Mouse (Mus musculus) heart, embryonic 12.5 days (tissue): ENCODE results near the gene Dgkg. TPM values are rescaled to one million over a fixed set of nuclear protein-coding genes. Genes with fewer than 3 reads are reported as not detected.
A peak's percentile ranks its signal among the peaks of the same experiment; 100 is the strongest.

Experiments
- ATAC-seq: fragments of 200-750 bp; cut with Nextera tagmentation; 2 replicates; pipeline ENCODE4 v1.8.0; 2017; ENCODE audit warnings: moderate TSS enrichment, moderate library complexity; ENCODE audit not compliant: insufficient number of reproducible peaks, low FRiP score
- H3K27ac ChIP-seq: fragments of 300-500 bp; sonication (generic); 2 replicates; pipeline ENCODE4 v1.5.1; 2016; ENCODE audit warnings: mild to moderate bottlenecking, moderate library complexity; ENCODE audit not compliant: poor library complexity, severe bottlenecking
- H3K27me3 ChIP-seq: fragments of 300-500 bp; sonication (generic); replicated peaks from 2 replicates; pipeline ENCODE4 v1.6.1; 2016; ENCODE audit warnings: mild to moderate bottlenecking, moderate library complexity
- H3K36me3 ChIP-seq: fragments of 300-500 bp; sonication (generic); 2 replicates; pipeline ENCODE4 v1.6.1; 2016; ENCODE audit warnings: mild to moderate bottlenecking, moderate library complexity
- H3K4me1 ChIP-seq: fragments of 300-500 bp; sonication (generic); replicated peaks from 2 replicates; pipeline ENCODE4 v1.6.1; 2016; ENCODE audit warnings: mild to moderate bottlenecking
- H3K4me2 ChIP-seq: fragments of 300-500 bp; sonication (generic); 2 replicates; pipeline ENCODE4 v1.6.1; 2016; ENCODE audit warnings: mild to moderate bottlenecking, moderate library complexity
- H3K4me3 ChIP-seq: fragments of 300-500 bp; sonication (generic); 2 replicates; pipeline ENCODE4 v1.5.1; 2016; ENCODE audit warnings: mild to moderate bottlenecking
- H3K9ac ChIP-seq: fragments of 300-500 bp; sonication (generic); 2 replicates; pipeline ENCODE4 v1.6.1; 2016; ENCODE audit warnings: mild to moderate bottlenecking, moderate library complexity
- H3K9me3 ChIP-seq: fragments of 300-500 bp; sonication (generic); replicated peaks from 2 replicates; pipeline ENCODE4 v1.6.1; 2016; ENCODE audit warnings: mild to moderate bottlenecking, moderate library complexity
- WGBS: fragments of 180-500 bp; shearing (Covaris S2); methylation state at CpG from one replicate; pipeline ENCODE4 v1.1.7; 2016; 5-methylcytosine and 5-hydroxymethylcytosine counted together
- polyA plus RNA-seq: library from polyadenylated mRNA; unstranded; fragments of >200 nt; fragmentation: Nextera tagmentation; extraction: Ambion mirVana; gene quantifications from 2 replicates; pipeline ENCODE4 v1.2.1, GENCODE M21; 2016

The Dgkg gene
- polyA plus RNA-seq, 1 experiment from 2014 or later: 0.47 TPM

DNA sequence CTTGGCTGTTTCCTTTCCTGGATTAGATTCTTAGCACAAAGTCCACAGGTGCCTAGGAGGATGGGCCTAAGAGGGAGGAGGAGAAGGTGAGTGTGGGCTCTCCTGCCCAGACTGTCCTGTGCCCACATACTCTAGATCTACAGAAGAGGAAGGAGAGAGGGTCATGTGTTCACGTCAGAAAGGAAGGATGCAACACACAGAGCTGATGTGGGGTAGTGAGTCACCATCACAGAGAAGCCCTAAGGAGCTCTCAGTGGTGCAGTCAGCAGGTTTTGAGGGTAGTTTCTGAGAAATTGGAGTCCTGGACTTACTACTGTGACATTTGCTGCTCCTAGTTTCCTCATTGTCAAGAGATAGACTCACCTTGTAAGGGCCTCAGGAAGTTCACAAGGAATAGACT, 196.1 kb downstream of the Dgkg start:
- Histone ChIP-seq H3K27me3 (no peaks in the 10 kb centered on the region), H3K4me3 (no peak overlapping the region), H3K27ac (no peak overlapping the region), H3K9ac (no peak overlapping the region), H3K4me2 (no peak overlapping the region), H3K4me1 (peaks cover 7% of the 10 kb centered on the region), H3K36me3 (no peaks in the 10 kb centered on the region), H3K9me3 (no peaks in the 10 kb centered on the region)
- ATAC-seq: no peak
- WGBS: 69% methylated on average over 1 of the region's 1 CpGs

DNA sequence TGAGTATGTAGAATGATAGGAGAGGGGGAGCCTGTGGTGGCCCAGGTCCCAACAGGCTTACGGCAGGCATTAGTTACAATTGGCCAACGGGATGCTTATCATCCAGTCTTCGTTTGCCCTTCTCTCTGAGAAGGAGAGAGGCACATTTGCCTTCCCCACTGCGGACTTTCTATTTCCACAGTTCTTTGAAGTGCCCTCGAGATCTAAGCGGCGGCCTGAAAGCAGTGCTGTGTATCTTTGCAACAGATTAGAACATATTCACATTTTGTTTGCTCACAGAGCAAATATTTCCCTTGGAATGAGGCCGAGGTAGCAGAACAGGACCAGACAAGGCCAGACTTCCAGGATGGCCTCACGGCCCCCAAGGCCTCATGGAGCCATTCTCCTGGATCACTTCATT, 204.9 kb downstream of the Dgkg start:
- no peak for ATAC-seq
- H3K36me3 ChIP-seq: no peaks in the 10 kb centered on the region
- WGBS: 45% methylated on average over 9 of the region's 9 CpGs

DNA sequence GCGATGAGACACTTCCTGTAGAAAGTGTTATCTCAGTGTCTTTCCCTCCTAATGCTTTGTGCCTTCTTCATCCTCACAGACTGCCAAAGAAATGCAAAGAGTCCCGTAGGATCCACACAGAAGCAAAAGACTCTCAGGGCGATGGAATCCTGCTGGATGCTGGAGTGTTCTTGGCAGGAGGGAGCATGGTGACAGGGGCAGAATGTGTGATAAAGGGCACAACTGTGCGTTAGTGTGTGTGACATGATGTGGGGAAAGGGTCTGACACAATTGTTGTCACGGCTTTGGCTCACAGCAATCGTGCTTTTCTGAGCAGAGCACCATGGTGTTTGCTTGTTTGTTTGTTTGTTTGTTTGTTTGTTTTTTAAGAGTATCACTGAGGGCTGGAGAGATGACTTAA, 208.9 kb downstream of the Dgkg start:
- Histone ChIP-seq H3K4me3 (no peak overlapping the region), H3K27me3 (no peaks in the 10 kb centered on the region), H3K27ac (no peak overlapping the region), H3K9me3 (no peaks in the 10 kb centered on the region), H3K4me2 (no peak overlapping the region), H3K36me3 (no peaks in the 10 kb centered on the region), H3K4me1 (peaks cover 32% of the 10 kb centered on the region), H3K9ac (no peak overlapping the region)
- no peak for ATAC-seq
- 34% methylated on average over 6 of the region's 6 CpGs for WGBS

More for the DNA sequence above, 204.9 kb downstream of the Dgkg start:
- H3K9me3 ChIP-seq: no peaks in the 10 kb centered on the region
- H3K27ac ChIP-seq: no peak overlapping the region
- H3K9ac ChIP-seq: no peak overlapping the region
- no peaks in the 10 kb centered on the region for H3K27me3 ChIP-seq
- H3K4me2 ChIP-seq: no peak overlapping the region
- H3K4me3 ChIP-seq: no peak overlapping the region
- peaks cover 24% of the 10 kb centered on the region for H3K4me1 ChIP-seq

DNA sequence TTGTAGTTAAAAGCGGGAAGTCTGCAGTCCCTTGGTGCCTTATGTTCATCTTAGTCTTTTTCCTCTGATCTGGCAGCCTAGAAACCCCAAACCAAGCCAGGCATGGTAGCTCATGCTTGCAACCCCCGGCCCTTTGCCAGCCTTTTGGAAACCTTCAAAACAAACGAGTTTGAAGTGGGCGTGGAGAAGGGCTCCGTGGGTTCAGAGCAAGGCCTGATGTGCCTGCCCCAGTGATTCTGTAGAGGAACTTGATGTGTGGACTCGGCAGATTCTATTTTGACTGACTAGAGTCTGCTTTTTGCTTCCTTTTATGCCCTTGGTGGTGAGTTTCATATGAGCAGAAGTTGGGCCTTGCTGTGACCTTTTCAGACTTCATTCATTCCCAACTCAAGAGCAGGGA, 212.2 kb downstream of the Dgkg start:
- H3K27ac ChIP-seq: no peak overlapping the region
- no peaks in the 10 kb centered on the region for H3K27me3 ChIP-seq
- H3K9ac ChIP-seq: no peak overlapping the region
- no peaks in the 10 kb centered on the region for H3K9me3 ChIP-seq
- ATAC-seq: no peak
- peaks cover 39% of the 10 kb centered on the region for H3K4me1 ChIP-seq
- H3K4me2 ChIP-seq: no peak overlapping the region
- H3K4me3 ChIP-seq: no peak overlapping the region
- H3K36me3 ChIP-seq: no peaks in the 10 kb centered on the region
- WGBS: 61% methylated on average over 6 of the region's 6 CpGs

DNA sequence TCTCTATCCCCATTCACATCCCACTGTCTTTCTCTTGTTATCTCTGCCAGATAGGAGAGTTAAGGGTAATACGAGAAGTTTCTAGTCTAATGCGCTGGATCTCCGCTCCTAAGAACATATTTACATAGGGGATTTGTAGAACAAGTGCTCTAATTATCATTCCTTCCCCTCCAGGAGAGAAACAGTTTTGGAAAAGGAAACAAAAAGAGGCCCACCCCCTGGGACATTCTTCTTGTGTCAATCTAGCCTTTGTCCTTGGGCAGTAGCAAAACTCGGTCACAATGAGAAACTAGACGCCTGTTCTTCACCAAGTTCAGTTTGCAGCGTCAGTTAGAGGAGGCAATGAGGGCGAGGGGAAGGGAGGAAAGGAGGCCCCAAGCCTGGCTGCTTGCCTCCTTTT, 214.8 kb downstream of the Dgkg start:
- Histone ChIP-seq H3K4me3 (no peak overlapping the region), H3K9ac (no peak overlapping the region), H3K27me3 (no peaks in the 10 kb centered on the region), H3K27ac (no peak overlapping the region), H3K9me3 (no peaks in the 10 kb centered on the region), H3K36me3 (no peaks in the 10 kb centered on the region), H3K4me1 (peaks cover 30% of the 10 kb centered on the region), H3K4me2 (no peak overlapping the region)
- no peak for ATAC-seq
- WGBS: 58% methylated on average over 7 of the region's 7 CpGs

DNA sequence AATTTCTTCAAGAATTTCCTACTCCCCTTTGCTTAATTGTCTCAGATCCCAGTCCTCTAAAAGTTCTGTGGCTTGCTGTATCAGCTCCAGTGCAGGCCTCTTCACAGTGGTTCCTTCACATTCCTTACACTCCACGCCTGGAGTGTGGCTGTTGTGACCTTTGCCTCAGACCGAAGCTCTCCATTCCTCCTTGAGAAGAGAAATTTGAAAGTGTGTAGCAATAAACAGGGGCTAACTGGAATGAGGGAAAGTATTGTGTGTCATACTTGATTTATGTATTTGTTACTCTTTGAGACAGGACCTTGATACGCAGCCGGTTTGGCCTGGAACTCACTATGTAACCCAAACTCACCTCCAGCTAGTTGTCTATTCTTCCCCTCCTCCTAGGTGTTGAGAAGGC, 215.7 kb downstream of the Dgkg start:
- Histone ChIP-seq H3K9me3 (no peaks in the 10 kb centered on the region), H3K27ac (no peak overlapping the region), H3K36me3 (no peaks in the 10 kb centered on the region), H3K27me3 (no peaks in the 10 kb centered on the region), H3K4me1 (peaks cover 31% of the 10 kb centered on the region), H3K4me2 (no peak overlapping the region), H3K4me3 (no peak overlapping the region), H3K9ac (no peak overlapping the region)
- no peak for ATAC-seq
- WGBS: 70% methylated on average over 4 of the region's 4 CpGs

DNA sequence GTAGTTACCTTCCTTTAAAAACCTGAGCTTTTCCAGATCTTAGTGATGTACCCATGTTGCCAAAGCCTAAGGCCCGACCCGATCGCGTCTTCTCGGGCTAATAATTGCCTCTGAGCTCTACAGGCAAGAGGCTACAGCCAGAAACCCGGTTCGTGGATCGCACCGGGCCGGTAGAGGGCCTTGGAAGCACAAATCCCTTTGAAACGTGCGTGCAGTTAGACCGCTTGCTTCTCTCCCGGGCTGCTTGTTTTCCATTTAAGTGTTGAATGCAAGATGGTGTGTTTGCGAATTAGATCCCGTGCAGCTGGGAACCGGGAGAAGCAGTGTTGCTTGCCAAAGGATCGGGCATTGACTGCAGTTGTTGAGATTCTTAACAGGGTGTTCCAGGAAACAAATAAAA, 216.8 kb downstream of the Dgkg start:
- Histone ChIP-seq H3K4me1 (peaks cover 32% of the 10 kb centered on the region), H3K4me3 (peak overlapping the region; percentile 41), H3K9me3 (no peaks in the 10 kb centered on the region), H3K27ac (peak overlapping the region; percentile 84), H3K27me3 (no peaks in the 10 kb centered on the region; the same call in 1 of the 2 replicates), H3K4me2 (peak overlapping the region; percentile 73), H3K36me3 (peaks cover under 1% of the 10 kb centered on the region; the same call in 1 of the 2 replicates), H3K9ac (peak overlapping the region; percentile 58)
- WGBS: under 1% methylated on average over 18 of the region's 18 CpGs
- ATAC-seq: no peak

DNA sequence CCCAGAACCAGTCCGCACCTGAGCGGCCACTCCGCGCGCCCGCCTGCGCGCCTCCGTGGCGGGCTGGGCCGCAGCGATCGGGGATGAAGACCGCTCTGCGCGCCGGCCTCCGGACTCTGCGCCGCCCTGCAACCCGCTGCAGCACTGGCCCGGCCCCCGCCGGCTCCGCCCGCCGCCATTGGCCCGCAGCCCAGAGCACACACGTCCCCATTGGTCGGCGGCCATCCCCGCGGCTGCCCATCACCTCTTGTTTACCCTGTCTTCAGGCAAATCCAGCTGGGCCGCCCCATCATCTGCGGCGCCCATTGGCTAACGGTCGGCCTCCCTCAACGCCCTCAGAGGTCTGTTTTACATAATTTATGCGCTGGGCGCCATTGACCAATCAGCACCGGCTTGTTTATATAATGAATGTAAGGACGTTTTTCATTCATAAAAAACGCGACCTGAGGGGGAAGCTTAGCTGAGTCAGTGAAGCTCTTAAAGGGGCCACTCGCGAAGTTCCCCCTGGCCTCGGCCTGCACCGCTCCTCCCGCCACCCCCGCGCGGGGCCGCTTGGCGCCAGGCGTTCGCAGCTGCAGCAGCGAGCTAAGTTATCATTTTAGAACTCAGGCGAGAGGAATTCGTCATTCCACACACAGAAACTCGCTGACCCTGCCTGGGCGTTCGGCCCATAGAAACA, 217.4 kb downstream of the Dgkg start, which contains the start of gene Etv5:
TSS of gene Etv5 (minus strand) at position 221 of the 679 bp plus-strand sequence.
- Histone ChIP-seq H3K27me3 (no peaks in the 10 kb centered on the region; the same call in 1 of the 2 replicates), H3K36me3 (peaks cover 6% of the 10 kb centered on the region; the same call in 1 of the 2 replicates), H3K4me2 (peak within 1 kb of the TSS; percentile 97), H3K9ac (peak within 1 kb of the TSS; percentile 87), H3K9me3 (no peaks in the 10 kb centered on the region), H3K4me3 (peak within 1 kb of the TSS; percentile 85), H3K27ac (peak within 1 kb of the TSS; percentile 84), H3K4me1 (peaks cover 34% of the 10 kb centered on the region)
- under 1% methylated on average over 63 of the region's 63 CpGs for WGBS
- ATAC-seq: peak; percentile 98

DNA sequence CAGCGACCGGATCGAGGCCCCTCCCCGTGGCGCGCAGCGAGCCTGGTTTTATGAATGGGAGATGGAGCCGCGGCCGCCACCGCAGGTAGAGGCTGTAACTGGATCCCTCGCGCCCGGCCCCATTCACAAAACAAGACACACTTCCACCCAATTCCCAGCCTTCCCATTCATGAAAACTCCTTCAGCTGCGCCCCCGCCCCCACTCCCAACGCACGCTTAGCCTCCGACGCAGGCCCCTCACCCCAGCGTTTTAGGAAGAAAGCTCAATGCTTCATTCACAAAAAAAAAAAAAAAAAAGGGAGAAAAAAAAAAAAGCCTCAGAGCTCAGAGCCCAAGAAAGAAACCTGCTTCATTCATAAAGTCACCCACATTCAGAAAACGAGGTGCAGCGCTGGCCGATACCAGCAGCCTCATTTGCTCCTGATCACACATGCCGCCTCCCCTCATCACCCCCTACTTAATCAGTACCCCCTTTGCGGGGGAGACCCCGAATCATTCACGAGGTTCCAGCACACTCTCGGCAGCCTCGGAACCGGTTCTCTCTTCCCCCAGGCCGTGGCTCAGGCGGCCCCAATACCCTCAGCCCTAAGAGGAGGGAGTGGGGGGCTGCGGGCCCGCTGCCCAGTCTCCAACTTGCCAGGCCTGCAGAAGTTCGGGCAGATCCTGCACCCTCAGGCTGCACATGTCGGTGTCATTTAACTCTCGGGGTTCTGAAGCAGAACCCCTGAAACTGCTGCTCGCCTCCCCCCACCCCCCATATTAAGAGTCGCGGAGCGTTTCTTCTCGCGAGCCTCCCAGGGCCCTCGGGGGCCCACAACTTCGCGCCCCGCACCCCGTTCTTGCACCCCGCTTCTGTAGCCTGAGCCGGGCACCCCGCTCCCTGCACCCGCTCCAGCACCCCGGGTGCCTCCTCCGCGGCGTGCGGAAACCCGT, 218.3 kb downstream of the Dgkg start:
- Histone ChIP-seq H3K27ac (peak overlapping the region; percentile 60), H3K4me1 (peaks cover 35% of the 10 kb centered on the region), H3K9me3 (no peaks in the 10 kb centered on the region), H3K4me3 (peak overlapping the region; percentile 85), H3K27me3 (no peaks in the 10 kb centered on the region; the same call in 1 of the 2 replicates), H3K9ac (peak overlapping the region; percentile 87), H3K36me3 (peaks cover 7% of the 10 kb centered on the region; the same call in 1 of the 2 replicates), H3K4me2 (peak overlapping the region; percentile 97)
- ATAC-seq: peak; percentile 18
- WGBS: under 1% methylated on average over 59 of the region's 59 CpGs

DNA sequence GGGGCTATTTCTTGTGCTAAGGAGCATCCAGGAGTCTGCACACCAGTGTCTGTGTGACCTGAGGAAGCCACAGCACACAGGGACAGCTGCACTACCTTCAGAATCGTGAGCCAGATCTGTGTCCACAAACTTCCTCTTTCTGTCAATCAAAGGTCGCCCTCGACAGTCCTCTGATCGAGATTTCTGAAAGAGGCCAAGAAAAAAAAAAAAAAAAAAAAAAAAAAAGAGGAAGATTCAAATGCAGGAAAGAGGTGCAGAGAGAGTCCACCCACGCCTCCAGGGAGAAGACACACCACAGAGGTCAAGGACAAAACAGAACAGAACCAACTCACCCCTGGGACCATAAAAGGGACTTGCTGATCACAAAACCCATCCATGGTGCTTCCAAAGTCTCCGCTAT, 220.9 kb downstream of the Dgkg start:
- peaks cover 30% of the 10 kb centered on the region for H3K4me1 ChIP-seq
- no peak overlapping the region for H3K27ac ChIP-seq
- 42% methylated on average over 6 of the region's 6 CpGs for WGBS
- H3K9me3 ChIP-seq: no peaks in the 10 kb centered on the region
- H3K4me3 ChIP-seq: no peak overlapping the region
- peaks cover 9% of the 10 kb centered on the region; the same call in 1 of the 2 replicates for H3K36me3 ChIP-seq
- no peak overlapping the region for H3K9ac ChIP-seq
- no peak for ATAC-seq
- H3K27me3 ChIP-seq: no peaks in the 10 kb centered on the region; the same call in 1 of the 2 replicates
- no peak overlapping the region for H3K4me2 ChIP-seq

DNA sequence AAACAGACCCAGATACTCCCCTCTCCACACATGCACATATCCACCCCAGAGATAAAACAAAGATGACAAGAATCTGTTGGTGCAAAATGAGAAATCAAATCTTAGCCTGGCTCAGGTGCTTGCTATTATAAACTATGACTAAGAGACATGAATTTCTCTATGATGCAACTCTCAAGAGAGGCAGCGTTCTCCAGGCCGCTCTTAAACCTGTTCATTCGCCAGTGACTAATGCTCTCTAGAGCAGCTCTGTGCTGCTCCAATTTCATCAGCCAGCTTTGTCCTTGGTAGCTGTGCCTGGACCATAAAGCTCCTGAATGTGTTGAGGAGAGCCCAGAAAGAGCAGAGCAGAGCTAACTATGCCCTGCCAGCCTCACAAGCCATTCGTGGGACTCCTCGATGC, 222.5 kb downstream of the Dgkg start:
- Histone ChIP-seq H3K27me3 (no peaks in the 10 kb centered on the region; the same call in 1 of the 2 replicates), H3K27ac (no peak overlapping the region), H3K36me3 (peaks cover 9% of the 10 kb centered on the region; the same call in 1 of the 2 replicates), H3K4me2 (no peak overlapping the region), H3K4me3 (no peak overlapping the region), H3K4me1 (peaks cover 35% of the 10 kb centered on the region), H3K9me3 (no peaks in the 10 kb centered on the region), H3K9ac (no peak overlapping the region)
- 72% methylated on average over 5 of the region's 5 CpGs for WGBS
- no peak for ATAC-seq
